8 mouse cellular contexts compared by ENCODE assay signal in genomic region chr14:51986153-51986505, GRCm38 (mm10). TPM values are rescaled to one million over a fixed set of nuclear protein-coding genes. Genes with fewer than 3 reads are reported as not detected.
A peak's percentile ranks its signal among the peaks of the same experiment; 100 is the strongest.
DNase-seq lines count a peak whose midpoint lies in the region; ATAC-seq lines count a peak whose summit lies in the region.

No protein-coding gene starts in this region.

- peaks cover 21% of the 10 kb centered on the region for H3K4me1 ChIP-seq in heart, embryonic 16.5 days (ENCODE audit: control insufficient read depth, insufficient read depth, low read length)
- peaks cover 2% of the 10 kb centered on the region; the same call in 1 of the 2 replicates for H3K4me1 ChIP-seq in brown adipose tissue, adult 24 weeks (ENCODE audit: control insufficient read depth, insufficient read depth, insufficient read length, low read length)
- H3K4me1 ChIP-seq in hindbrain, embryonic 15.5 days (replicated peaks), result peaks cover 41% of the 10 kb centered on the region
- H3K4me1 ChIP-seq in midbrain, embryonic 14.5 days (ENCODE audit: control insufficient read depth, insufficient read depth, low read length), result peaks cover 26% of the 10 kb centered on the region

- no peaks in the 10 kb centered on the region for H3K27me3 ChIP-seq in heart, embryonic 16.5 days (ENCODE audit: control insufficient read depth, insufficient read depth, low read length)
- H3K27me3 ChIP-seq in hindbrain, embryonic 15.5 days, result no peaks in the 10 kb centered on the region
- no peaks in the 10 kb centered on the region for H3K27me3 ChIP-seq in midbrain, embryonic 14.5 days (ENCODE audit: control insufficient read depth, insufficient read depth, low read length)

- peak overlapping the region; percentile 90 for H3K4me2 ChIP-seq in heart, embryonic 16.5 days (ENCODE audit: low read depth, low read length)
- H3K4me2 ChIP-seq in hindbrain, embryonic 15.5 days, result peak overlapping the region; percentile 99
- peak overlapping the region; percentile 83 for H3K4me2 ChIP-seq in midbrain, embryonic 14.5 days (ENCODE audit: low read length)

- WGBS in heart, embryonic 16.5 days, result 9% methylated on average over 7 of the region's 7 CpGs
- 2% methylated on average over 7 of the region's 7 CpGs for WGBS in hindbrain, embryonic 15.5 days
- WGBS in midbrain, embryonic 14.5 days, result 2% methylated on average over 7 of the region's 7 CpGs

- no peak for DNase-seq in heart, adult 8-10 months (ENCODE audit: low spot score)
- no peak for DNase-seq in midbrain, embryonic 14.5 days
- no peak for DNase-seq in adrenal gland, postnatal 10 days
- DNase-seq in cerebellum, postnatal 36 days, result no peak
- DNase-seq in thymus, postnatal 0 days (ENCODE audit: low spot score), result no peak

- peaks cover 27% of the 10 kb centered on the region for H3K36me3 ChIP-seq in heart, embryonic 16.5 days (ENCODE audit: control insufficient read depth, insufficient read depth)
- peaks cover 28% of the 10 kb centered on the region for H3K36me3 ChIP-seq in hindbrain, embryonic 15.5 days
- peaks cover 38% of the 10 kb centered on the region for H3K36me3 ChIP-seq in midbrain, embryonic 14.5 days (ENCODE audit: control insufficient read depth, insufficient read depth, low read length)

- peak overlapping the region; percentile 88 for H3K4me3 ChIP-seq in heart, embryonic 16.5 days (ENCODE audit: low read length)
- peak overlapping the region; percentile 85 for H3K4me3 ChIP-seq in brown adipose tissue, adult 24 weeks (ENCODE audit: insufficient read depth, low read depth, low read length)
- H3K4me3 ChIP-seq in hindbrain, embryonic 15.5 days, result peak overlapping the region; percentile 91
- peak overlapping the region; percentile 80 for H3K4me3 ChIP-seq in midbrain, embryonic 14.5 days (replicated peaks; ENCODE audit: low read depth, low read length)

- no peaks in the 10 kb centered on the region for H3K9me3 ChIP-seq in heart, embryonic 16.5 days (replicated peaks; ENCODE audit: control insufficient read depth, low read length)
- H3K9me3 ChIP-seq in hindbrain, embryonic 15.5 days, result no peaks in the 10 kb centered on the region
- H3K9me3 ChIP-seq in midbrain, embryonic 14.5 days (ENCODE audit: control insufficient read depth, low read length), result no peaks in the 10 kb centered on the region

- H3K9ac ChIP-seq in heart, embryonic 16.5 days (ENCODE audit: low read length), result peak overlapping the region; percentile 94
- peak overlapping the region; percentile 76 for H3K9ac ChIP-seq in hindbrain, embryonic 15.5 days
- peak overlapping the region; percentile 78 for H3K9ac ChIP-seq in midbrain, embryonic 14.5 days (replicated peaks; ENCODE audit: low read length)

- H3K27ac ChIP-seq in heart, embryonic 16.5 days (ENCODE audit: low read length), result peak overlapping the region; percentile 94
- H3K27ac ChIP-seq in brown adipose tissue, adult 24 weeks (replicated peaks; ENCODE audit: low read depth, low read length), result peak overlapping the region; percentile 83; the same call in 1 of the 2 replicates
- H3K27ac ChIP-seq in hindbrain, embryonic 15.5 days (replicated peaks), result peak overlapping the region; percentile 92
- peak overlapping the region; percentile 91 for H3K27ac ChIP-seq in midbrain, embryonic 14.5 days (replicated peaks; ENCODE audit: low read depth, low read length)

- ATAC-seq in heart, embryonic 16.5 days (replicated peaks; ENCODE audit: extremely low read depth, insufficient read depth, low FRiP score), result no peak
- ATAC-seq in hindbrain, embryonic 15.5 days (ENCODE audit: low FRiP score, low read depth), result no peak; the same call in 1 of the 2 replicates
- no peak for ATAC-seq in midbrain, embryonic 14.5 days (ENCODE audit: low FRiP score, low TSS enrichment)

RNA-seq across cellular contexts. Expression of gene Arhgef40, which starts 1.6 kb away (rescaled TPM):
- polyA plus RNA-seq in heart, embryonic 16.5 days (2015; fragmentation: Nextera tagmentation; extraction: Ambion mirVana), result 45.8 and 65.1 TPM in 2 replicates
- 10 to 100 TPM; 20.4 to 31.0 (median 24.0) TPM for total RNA-seq in heart, adult 8-10 months (2022)
- polyA plus RNA-seq in brown adipose tissue, adult 24 weeks (2012; ENCODE audit: insufficient read depth, insufficient read length, missing spikeins), result 29.4 and 30.1 TPM in 2 replicates
- polyA plus RNA-seq in hindbrain, embryonic 15.5 days (2015; fragmentation: Nextera tagmentation; extraction: Ambion mirVana), result 85.2 and 87.6 TPM in 2 replicates
- 72.8 and 75.8 TPM in 2 replicates for polyA plus RNA-seq in midbrain, embryonic 14.5 days (2014; fragmentation: Nextera tagmentation; extraction: Ambion mirVana)
- 10 to 100 TPM; 60.8 to 78.7 TPM for total RNA-seq in adrenal gland, postnatal 10 days (2021)
- 26.9 and 27.0 TPM in 2 replicates for polyA plus RNA-seq in thymus, postnatal 0 days (2015; fragmentation: Nextera tagmentation; extraction: Ambion mirVana)

RNA-seq across cellular contexts. Expression of gene Tmem253, which starts 29.3 kb away (rescaled TPM):
- polyA plus RNA-seq in heart, embryonic 16.5 days (2015; fragmentation: Nextera tagmentation; extraction: Ambion mirVana), result 0.67 and 1.3 TPM in 2 replicates
- total RNA-seq in heart, adult 8-10 months (2022), result 1 to 10 TPM; 1.6 to 4.4 (median 2.5) TPM
- 3.0 and 7.6 TPM in 2 replicates for polyA plus RNA-seq in brown adipose tissue, adult 24 weeks (2012; ENCODE audit: insufficient read depth, insufficient read length, missing spikeins)
- 0.17 and 1.1 TPM in 2 replicates for polyA plus RNA-seq in hindbrain, embryonic 15.5 days (2015; fragmentation: Nextera tagmentation; extraction: Ambion mirVana)
- 0.37 and 0.39 TPM in 2 replicates for polyA plus RNA-seq in midbrain, embryonic 14.5 days (2014; fragmentation: Nextera tagmentation; extraction: Ambion mirVana)
- 1 to 10 TPM; 4.8 to 7.0 TPM for total RNA-seq in adrenal gland, postnatal 10 days (2021)
- 0.90 and 1.5 TPM in 2 replicates for polyA plus RNA-seq in thymus, postnatal 0 days (2015; fragmentation: Nextera tagmentation; extraction: Ambion mirVana)

RNA-seq across cellular contexts. Expression of gene Zfp219, which starts 34.4 kb away (rescaled TPM):
- polyA plus RNA-seq in heart, embryonic 16.5 days (2015; fragmentation: Nextera tagmentation; extraction: Ambion mirVana), result 18.7 and 19.7 TPM in 2 replicates
- total RNA-seq in heart, adult 8-10 months (2022), result 10 to 100 TPM; 22.5 to 29.9 (median 24.6) TPM
- polyA plus RNA-seq in brown adipose tissue, adult 24 weeks (2012; ENCODE audit: insufficient read depth, insufficient read length, missing spikeins), result 21.9 and 27.3 TPM in 2 replicates
- polyA plus RNA-seq in hindbrain, embryonic 15.5 days (2015; fragmentation: Nextera tagmentation; extraction: Ambion mirVana), result 38.2 and 40.5 TPM in 2 replicates
- 41.6 and 46.9 TPM in 2 replicates for polyA plus RNA-seq in midbrain, embryonic 14.5 days (2014; fragmentation: Nextera tagmentation; extraction: Ambion mirVana)
- 10 to 100 TPM; 54.6 to 59.2 TPM for total RNA-seq in adrenal gland, postnatal 10 days (2021)
- 40.7 and 44.5 TPM in 2 replicates for polyA plus RNA-seq in thymus, postnatal 0 days (2015; fragmentation: Nextera tagmentation; extraction: Ambion mirVana)

RNA-seq across cellular contexts. Expression of gene Olfr221, which starts 56.1 kb away (rescaled TPM):
- polyA plus RNA-seq in heart, embryonic 16.5 days (2015; fragmentation: Nextera tagmentation; extraction: Ambion mirVana), result not detected in 2 replicates
- total RNA-seq in heart, adult 8-10 months (2022), result not detected
- not detected in 2 replicates for polyA plus RNA-seq in brown adipose tissue, adult 24 weeks (2012; ENCODE audit: insufficient read depth, insufficient read length, missing spikeins)
- 0.05 TPM in 1 of 2 replicates, not detected in the other for polyA plus RNA-seq in hindbrain, embryonic 15.5 days (2015; fragmentation: Nextera tagmentation; extraction: Ambion mirVana)
- polyA plus RNA-seq in midbrain, embryonic 14.5 days (2014; fragmentation: Nextera tagmentation; extraction: Ambion mirVana), result not detected in 2 replicates
- not detected for total RNA-seq in adrenal gland, postnatal 10 days (2021)
- polyA plus RNA-seq in thymus, postnatal 0 days (2015; fragmentation: Nextera tagmentation; extraction: Ambion mirVana), result not detected in 2 replicates
